Mouse (Mus musculus): Measurements from ENCODE around the gene Nod1. TPM values are rescaled to one million over a fixed set of nuclear protein-coding genes. Genes with fewer than 3 reads are reported as not detected.
A peak's percentile ranks its signal among the peaks of the same experiment; 100 is the strongest.
"Not testable (repeated sequence)": the region's sequence is repeated elsewhere in the genome, so short reads cannot be mapped to it uniquely, and the experiment has no call there.

Nod1 gene
- polyA plus RNA-seq, 1 experiment from 2014 or later: 4.7 TPM

- Histone ChIP-seq H3K27me3 (no peaks in the 10 kb centered on the region), H3K9me3 (no peaks in the 10 kb centered on the region), H3K4me1 (no peaks in the 10 kb centered on the region), H3K4me2 (replicated peaks) (no peak overlapping the region), H3K36me3 (no peaks in the 10 kb centered on the region), H3K4me3 (no peak overlapping the region), H3K9ac (no peak overlapping the region), H3K27ac (no peak overlapping the region)
- ATAC-seq (ENCODE audit: insufficient number of reproducible peaks, insufficient read depth, low FRiP score, low TSS enrichment): no peak
- 78% methylated on average over 10 of the region's 10 CpGs for WGBS
Measured at GRCm38 (mm10) chr6:54954659-54955414, 17.6 kb downstream of the Nod1 start.

GRCm38 (mm10) chr6:54953399-54953798 lies 19.0 kb downstream of the Nod1 start:
- not testable (repeated sequence) for H3K9ac ChIP-seq; H3K4me3 ChIP-seq; ATAC-seq (ENCODE audit: insufficient number of reproducible peaks, insufficient read depth, low FRiP score, low TSS enrichment); H3K4me2 ChIP-seq (replicated peaks); H3K27me3 ChIP-seq; H3K4me1 ChIP-seq; H3K27ac ChIP-seq; H3K9me3 ChIP-seq; H3K36me3 ChIP-seq
- WGBS: 81% methylated on average over 4 of the region's 4 CpGs

GRCm38 (mm10) chr6:54952542-54952941 lies 19.9 kb downstream of the Nod1 start:
- no peak overlapping the region for H3K27ac ChIP-seq
- no peak overlapping the region for H3K4me3 ChIP-seq
- H3K36me3 ChIP-seq: no peaks in the 10 kb centered on the region
- H3K4me1 ChIP-seq: no peaks in the 10 kb centered on the region
- no peak overlapping the region for H3K4me2 ChIP-seq (replicated peaks)
- no peaks in the 10 kb centered on the region for H3K27me3 ChIP-seq
- WGBS: 91% methylated on average over 3 of the region's 3 CpGs
- H3K9me3 ChIP-seq: no peaks in the 10 kb centered on the region
- no peak overlapping the region for H3K9ac ChIP-seq
- no peak for ATAC-seq (ENCODE audit: insufficient number of reproducible peaks, insufficient read depth, low FRiP score, low TSS enrichment)

DNA sequence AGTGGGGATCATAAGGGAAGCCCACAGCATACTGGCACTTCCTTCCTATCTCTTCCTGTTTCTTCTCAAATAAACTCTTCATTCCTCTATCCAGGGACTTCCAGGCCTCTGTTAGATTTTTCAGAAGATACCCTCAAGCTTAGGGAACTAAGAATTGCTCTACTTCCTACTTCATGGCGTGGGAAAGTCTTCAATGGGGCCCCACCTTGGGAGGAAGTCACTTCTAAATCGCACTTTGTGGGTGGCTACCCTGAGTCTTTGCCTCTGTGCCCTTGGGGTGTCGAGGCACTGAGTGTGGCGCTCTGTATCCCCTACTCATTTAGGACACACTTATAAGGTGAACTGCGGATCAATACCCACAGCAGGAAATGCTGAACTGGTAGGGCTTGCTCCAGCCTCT lies 23.7 kb downstream of the Nod1 start:
- H3K4me3 ChIP-seq: no peak overlapping the region
- H3K9me3 ChIP-seq: no peaks in the 10 kb centered on the region
- H3K9ac ChIP-seq: no peak overlapping the region
- ATAC-seq (ENCODE audit: insufficient number of reproducible peaks, insufficient read depth, low FRiP score, low TSS enrichment): no peak
- H3K36me3 ChIP-seq: no peaks in the 10 kb centered on the region
- 81% methylated on average over 5 of the region's 5 CpGs for WGBS
- no peak overlapping the region for H3K27ac ChIP-seq
- H3K4me2 ChIP-seq (replicated peaks): no peak overlapping the region
- peaks cover 18% of the 10 kb centered on the region for H3K27me3 ChIP-seq
- H3K4me1 ChIP-seq: peaks cover 4% of the 10 kb centered on the region; the same call in 1 of the 2 replicates

- Histone ChIP-seq H3K4me2 (replicated peaks) (no peak overlapping the region), H3K27ac (no peak overlapping the region), H3K9me3 (no peaks in the 10 kb centered on the region), H3K4me1 (peaks cover 4% of the 10 kb centered on the region; the same call in 1 of the 2 replicates), H3K27me3 (peaks cover 25% of the 10 kb centered on the region), H3K4me3 (no peak overlapping the region), H3K36me3 (no peaks in the 10 kb centered on the region), H3K9ac (no peak overlapping the region)
- ATAC-seq (ENCODE audit: insufficient number of reproducible peaks, insufficient read depth, low FRiP score, low TSS enrichment): no peak
- 73% methylated on average over 4 of the region's 4 CpGs for WGBS
Measured at GRCm38 (mm10) chr6:54946241-54946953, 26.0 kb downstream of the Nod1 start.

DNA sequence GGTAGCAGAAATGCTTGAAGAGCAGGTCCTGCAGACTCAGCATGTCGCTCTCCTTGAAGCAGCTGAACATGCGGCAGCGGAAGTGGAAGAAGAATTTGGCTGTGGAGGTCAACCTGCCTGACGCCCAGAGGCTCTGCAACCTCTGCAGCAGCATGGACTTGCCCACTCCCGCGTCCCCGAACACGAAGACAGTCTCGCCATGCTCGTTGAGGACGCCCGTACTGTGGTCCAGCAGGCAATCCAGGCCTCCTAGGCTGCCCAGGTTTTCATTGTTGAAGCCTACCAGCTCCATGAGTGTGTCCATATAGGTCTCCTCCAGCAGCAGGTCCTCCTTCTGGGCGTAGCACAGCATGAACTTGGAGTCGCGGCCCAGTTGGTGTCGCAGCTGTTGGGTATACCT lies 27.9 kb downstream of the Nod1 start:
- Histone ChIP-seq H3K27ac (no peak overlapping the region), H3K9ac (no peak overlapping the region), H3K4me1 (peaks cover 7% of the 10 kb centered on the region; the same call in 1 of the 2 replicates), H3K27me3 (peaks cover 25% of the 10 kb centered on the region), H3K4me3 (no peak overlapping the region), H3K4me2 (replicated peaks) (no peak overlapping the region), H3K9me3 (no peaks in the 10 kb centered on the region), H3K36me3 (no peaks in the 10 kb centered on the region)
- no peak for ATAC-seq (ENCODE audit: insufficient number of reproducible peaks, insufficient read depth, low FRiP score, low TSS enrichment)
- WGBS: 77% methylated on average over 16 of the region's 16 CpGs

GRCm38 (mm10) chr6:54943753-54944152 lies 28.7 kb downstream of the Nod1 start:
- no peak overlapping the region for H3K4me3 ChIP-seq
- H3K27ac ChIP-seq: no peak overlapping the region
- peaks cover 25% of the 10 kb centered on the region for H3K27me3 ChIP-seq
- WGBS: 47% methylated on average over 24 of the region's 24 CpGs
- no peak overlapping the region for H3K9ac ChIP-seq
- H3K4me1 ChIP-seq: peaks cover 7% of the 10 kb centered on the region; the same call in 1 of the 2 replicates
- H3K4me2 ChIP-seq (replicated peaks): peak overlapping the region; percentile 29
- no peak for ATAC-seq (ENCODE audit: insufficient number of reproducible peaks, insufficient read depth, low FRiP score, low TSS enrichment)
- H3K36me3 ChIP-seq: no peaks in the 10 kb centered on the region
- no peaks in the 10 kb centered on the region for H3K9me3 ChIP-seq

GRCm38 (mm10) chr6:54943292-54943691 lies 29.1 kb downstream of the Nod1 start:
- Histone ChIP-seq H3K4me2 (replicated peaks) (no peak overlapping the region), H3K4me3 (no peak overlapping the region), H3K36me3 (no peaks in the 10 kb centered on the region), H3K27me3 (peaks cover 25% of the 10 kb centered on the region), H3K9ac (no peak overlapping the region), H3K4me1 (peaks cover 7% of the 10 kb centered on the region; the same call in 1 of the 2 replicates), H3K27ac (no peak overlapping the region), H3K9me3 (no peaks in the 10 kb centered on the region)
- ATAC-seq (ENCODE audit: insufficient number of reproducible peaks, insufficient read depth, low FRiP score, low TSS enrichment): no peak
- WGBS: 55% methylated on average over 16 of the region's 16 CpGs

DNA sequence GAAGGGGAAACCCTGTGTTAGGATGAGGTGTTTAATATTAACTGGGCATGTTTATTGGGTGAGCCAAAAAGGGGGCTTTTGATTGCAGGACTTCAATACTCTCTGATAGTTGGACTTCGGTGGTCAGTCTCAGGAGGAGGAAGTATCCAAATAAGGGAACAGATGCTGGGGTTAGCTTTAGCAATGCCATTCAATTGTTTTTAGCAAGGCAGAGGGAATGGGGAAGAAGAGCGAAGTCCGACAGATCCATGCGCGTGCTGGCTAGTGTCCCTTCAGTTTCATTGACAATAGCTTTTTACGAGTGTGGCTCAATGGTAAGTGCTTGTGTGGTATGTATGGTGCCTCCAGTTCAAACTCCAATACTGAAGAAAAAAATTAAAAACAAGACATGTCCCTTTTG lies 31.3 kb downstream of the Nod1 start:
- H3K9me3 ChIP-seq: no peaks in the 10 kb centered on the region
- H3K27me3 ChIP-seq: peaks cover 25% of the 10 kb centered on the region
- H3K4me2 ChIP-seq (replicated peaks): no peak overlapping the region
- H3K27ac ChIP-seq: no peak overlapping the region
- WGBS: 93% methylated on average over 6 of the region's 6 CpGs
- no peak for ATAC-seq (ENCODE audit: insufficient number of reproducible peaks, insufficient read depth, low FRiP score, low TSS enrichment)
- H3K4me3 ChIP-seq: no peak overlapping the region
- H3K4me1 ChIP-seq: peaks cover 7% of the 10 kb centered on the region; the same call in 1 of the 2 replicates
- H3K36me3 ChIP-seq: no peaks in the 10 kb centered on the region
- no peak overlapping the region for H3K9ac ChIP-seq

GRCm38 (mm10) chr6:54940126-54940525 lies 32.3 kb downstream of the Nod1 start:
- no peak overlapping the region for H3K9ac ChIP-seq
- WGBS: 80% methylated on average over 7 of the region's 7 CpGs
- peaks cover 20% of the 10 kb centered on the region for H3K27me3 ChIP-seq
- H3K27ac ChIP-seq: no peak overlapping the region
- peaks cover 7% of the 10 kb centered on the region; the same call in 1 of the 2 replicates for H3K4me1 ChIP-seq
- no peak overlapping the region for H3K4me2 ChIP-seq (replicated peaks)
- no peak for ATAC-seq (ENCODE audit: insufficient number of reproducible peaks, insufficient read depth, low FRiP score, low TSS enrichment)
- H3K36me3 ChIP-seq: no peaks in the 10 kb centered on the region
- H3K9me3 ChIP-seq: no peaks in the 10 kb centered on the region
- no peak overlapping the region for H3K4me3 ChIP-seq

DNA sequence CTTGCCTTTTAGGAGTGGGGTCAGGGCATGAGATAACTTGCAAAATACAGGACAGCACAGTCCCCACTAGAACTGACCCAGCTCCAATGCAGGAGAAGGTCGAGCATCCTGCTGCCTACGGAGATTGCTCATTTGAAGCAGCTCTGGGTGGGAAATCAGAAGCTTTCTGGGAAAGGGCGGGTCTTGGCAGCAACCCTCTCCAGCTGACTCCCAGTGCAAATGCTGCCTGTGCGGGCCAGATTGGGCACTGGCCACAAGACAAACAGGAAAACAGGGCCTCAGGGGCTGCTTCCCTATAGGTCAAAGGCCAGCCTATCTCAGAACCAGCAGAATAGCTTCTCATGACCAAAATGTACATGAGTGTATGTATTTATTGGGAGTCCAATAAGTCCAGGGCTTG lies 32.8 kb downstream of the Nod1 start:
- no peak overlapping the region for H3K27ac ChIP-seq
- peaks cover 17% of the 10 kb centered on the region for H3K27me3 ChIP-seq
- H3K4me1 ChIP-seq: peaks cover 7% of the 10 kb centered on the region; the same call in 1 of the 2 replicates
- ATAC-seq (ENCODE audit: insufficient number of reproducible peaks, insufficient read depth, low FRiP score, low TSS enrichment): no peak
- no peak overlapping the region for H3K4me3 ChIP-seq
- no peaks in the 10 kb centered on the region for H3K9me3 ChIP-seq
- H3K9ac ChIP-seq: no peak overlapping the region
- WGBS: 48% methylated on average over 4 of the region's 4 CpGs
- H3K36me3 ChIP-seq: no peaks in the 10 kb centered on the region
- no peak overlapping the region for H3K4me2 ChIP-seq (replicated peaks)

GRCm38 (mm10) chr6:54936496-54936895 lies 35.9 kb downstream of the Nod1 start:
- ATAC-seq (ENCODE audit: insufficient number of reproducible peaks, insufficient read depth, low FRiP score, low TSS enrichment): no peak
- Histone ChIP-seq H3K9me3 (no peaks in the 10 kb centered on the region), H3K4me2 (replicated peaks) (no peak overlapping the region), H3K27me3 (no peaks in the 10 kb centered on the region; the same call in 1 of the 2 replicates), H3K4me1 (0 out of 2 replicates have a peak, but pooled peaks cover 2% of the 10 kb centered on the region), H3K36me3 (no peaks in the 10 kb centered on the region), H3K27ac (no peak overlapping the region), H3K9ac (no peak overlapping the region), H3K4me3 (no peak overlapping the region)
- WGBS: 77% methylated on average over 2 of the region's 2 CpGs

Data from embryonic facial prominence, embryonic 12.5 days (tissue).